Mouse (Mus musculus) stomach, embryonic 16.5 days (tissue): ENCODE measurements around the gene Kcnd1. TPM values are rescaled to one million over a fixed set of nuclear protein-coding genes. Genes with fewer than 3 reads are reported as not detected.

ENCODE experiments used
- ATAC-seq: fragments of 200-750 bp; cut with Nextera tagmentation; 2 replicates; pipeline ENCODE4 v1.8.0; 2017; ENCODE audit warnings: moderate number of reproducible peaks, moderate TSS enrichment; ENCODE audit not compliant: insufficient read depth, low FRiP score
- H3K27ac ChIP-seq: fragments of 300-500 bp; sonication (generic); 2 replicates; pipeline ENCODE4 v1.5.1; 2014; ENCODE audit warnings: low read length
- H3K27me3 ChIP-seq: fragments of 300-500 bp; sonication (generic); 2 replicates; pipeline ENCODE4 v1.6.1; 2014; ENCODE audit warnings: low read length, control low read depth, mixed read lengths; ENCODE audit not compliant: control insufficient read depth, insufficient read depth
- H3K36me3 ChIP-seq: fragments of 300-500 bp; sonication (generic); 2 replicates; pipeline ENCODE4 v1.6.1; 2014; ENCODE audit warnings: low read length; ENCODE audit not compliant: control insufficient read depth, insufficient read depth
- H3K4me1 ChIP-seq: fragments of 300-500 bp; sonication (generic); 2 replicates; pipeline ENCODE4 v1.6.1; 2014; ENCODE audit warnings: low read length, control low read depth, mixed read lengths; ENCODE audit not compliant: control insufficient read depth, insufficient read depth
- H3K4me2 ChIP-seq: fragments of 300-500 bp; sonication (generic); 2 replicates; pipeline ENCODE4 v1.6.1; 2014; ENCODE audit warnings: low read depth, low read length, mixed read lengths
- H3K4me3 ChIP-seq: fragments of 300-500 bp; sonication (generic); replicated peaks from 2 replicates; pipeline ENCODE4 v1.5.1; 2014; ENCODE audit warnings: mild to moderate bottlenecking, low read length
- H3K9ac ChIP-seq: fragments of 300-500 bp; sonication (generic); 2 replicates; pipeline ENCODE4 v1.6.1; 2014; ENCODE audit warnings: low read length
- H3K9me3 ChIP-seq: fragments of 300-500 bp; sonication (generic); replicated peaks from 2 replicates; pipeline ENCODE4 v1.6.1; 2016; ENCODE audit warnings: low read length, control low read depth; ENCODE audit not compliant: control insufficient read depth
- WGBS: fragments of 180-500 bp; shearing (Covaris S2); extraction: QIAGEN DNeasy Blood & Tissue Kit; methylation state at CpG from one replicate; pipeline ENCODE4 v1.1.7; 2014; 5-methylcytosine and 5-hydroxymethylcytosine counted together
- polyA plus RNA-seq: library from polyadenylated mRNA; unstranded; fragments of >200 nt; fragmentation: Nextera tagmentation; extraction: Ambion mirVana; gene quantifications from 2 replicates; pipeline ENCODE4 v1.2.1, GENCODE M21; 2015

The Kcnd1 gene
- polyA plus RNA-seq, 1 experiment from 2014 or later: 2.0 TPM

GRCm38 (mm10) chrX:7842318-7842717 lies 20.2 kb downstream of the Kcnd1 start:
- no peaks in the 10 kb centered on the region for H3K9me3 ChIP-seq
- H3K36me3 ChIP-seq: no peaks in the 10 kb centered on the region
- peak overlapping the region; percentile 90 for H3K9ac ChIP-seq
- H3K4me2 ChIP-seq: peak overlapping the region; percentile 62
- peak overlapping the region; percentile 88 for H3K27ac ChIP-seq
- peak overlapping the region; percentile 67 for H3K4me3 ChIP-seq
- H3K4me1 ChIP-seq: 0 out of 2 replicates have a peak, but pooled peaks cover 5% of the 10 kb centered on the region
- ATAC-seq: no peak
- 14% methylated on average over 37 of the region's 42 CpGs for WGBS
- no peaks in the 10 kb centered on the region for H3K27me3 ChIP-seq

DNA sequence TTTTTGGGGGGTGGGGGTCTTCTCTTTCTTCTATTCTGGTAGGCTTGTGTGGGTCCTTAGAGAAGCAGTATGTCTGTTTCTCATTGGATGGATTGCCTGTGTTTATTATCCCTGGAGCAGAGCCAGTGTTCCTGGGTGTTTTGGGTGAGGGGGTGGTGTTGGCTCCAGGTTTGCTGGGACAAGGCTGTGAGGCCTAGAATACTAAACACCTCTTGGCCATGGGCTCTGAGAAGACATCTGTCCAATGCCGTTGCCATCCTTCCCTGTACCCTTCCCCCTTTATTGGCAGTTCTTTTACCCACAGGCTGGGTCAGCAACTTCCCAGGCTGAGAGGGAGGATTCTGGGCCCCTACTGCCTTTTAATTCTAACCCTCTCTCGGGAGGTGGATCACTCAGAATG lies 25.8 kb downstream of the Kcnd1 start:
- Histone ChIP-seq H3K36me3 (no peaks in the 10 kb centered on the region), H3K9me3 (no peaks in the 10 kb centered on the region), H3K27me3 (no peaks in the 10 kb centered on the region), H3K9ac (no peak overlapping the region), H3K4me1 (0 out of 2 replicates have a peak, but pooled peaks cover 5% of the 10 kb centered on the region), H3K4me3 (no peak overlapping the region), H3K4me2 (no peak overlapping the region), H3K27ac (no peak overlapping the region)
- ATAC-seq: no peak
- WGBS: 70% methylated on average over 2 of the region's 2 CpGs

- Histone ChIP-seq H3K27me3 (no peaks in the 10 kb centered on the region), H3K4me1 (no peaks in the 10 kb centered on the region), H3K27ac (no peak overlapping the region), H3K9me3 (no peaks in the 10 kb centered on the region), H3K9ac (no peak overlapping the region), H3K4me3 (no peak overlapping the region), H3K4me2 (no peak overlapping the region), H3K36me3 (no peaks in the 10 kb centered on the region)
- WGBS: 48% methylated on average over 2 of the region's 2 CpGs
- no peak for ATAC-seq
Observed at GRCm38 (mm10) chrX:7854578-7854977, 32.5 kb downstream of the Kcnd1 start.

DNA sequence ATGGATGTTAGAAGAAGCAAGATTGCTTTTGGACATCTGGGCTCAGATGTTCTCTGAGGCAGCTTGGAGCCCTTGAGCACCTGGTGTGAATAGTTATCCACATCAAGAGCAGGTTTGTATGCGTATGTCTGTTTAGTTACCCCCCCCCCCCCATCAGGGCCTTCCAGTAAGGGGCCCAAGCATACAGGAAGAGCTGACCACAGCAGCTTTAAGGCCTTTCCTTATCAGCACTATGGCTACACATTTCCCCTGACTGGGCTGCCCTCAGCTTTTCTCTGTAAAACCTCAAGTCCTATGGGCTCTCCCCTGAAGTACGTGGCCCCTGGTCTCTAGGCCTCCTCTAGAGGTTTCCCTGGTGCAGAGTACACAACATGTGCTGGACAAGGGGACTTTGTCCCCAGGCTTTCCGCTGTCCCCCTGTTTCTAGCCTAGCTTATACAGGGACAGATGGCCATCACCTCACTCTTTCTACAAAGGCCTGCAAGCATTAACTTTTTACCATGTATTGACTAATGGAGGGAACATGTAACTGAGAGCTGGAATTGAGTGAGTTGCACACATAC lies 37.2 kb downstream of the Kcnd1 start:
- H3K27me3 ChIP-seq: no peaks in the 10 kb centered on the region
- H3K4me1 ChIP-seq: no peaks in the 10 kb centered on the region
- no peak for ATAC-seq
- H3K27ac ChIP-seq: no peak overlapping the region
- no peaks in the 10 kb centered on the region for H3K36me3 ChIP-seq
- no peak overlapping the region for H3K4me3 ChIP-seq
- 67% methylated on average over 3 of the region's 3 CpGs for WGBS
- no peak overlapping the region for H3K4me2 ChIP-seq
- H3K9me3 ChIP-seq: no peaks in the 10 kb centered on the region
- H3K9ac ChIP-seq: no peak overlapping the region

- H3K27ac ChIP-seq: no peak overlapping the region
- ATAC-seq: no peak
- WGBS: 79% methylated on average over 1 of the region's 1 CpGs
- H3K4me1 ChIP-seq: no peaks in the 10 kb centered on the region
- H3K9me3 ChIP-seq: no peaks in the 10 kb centered on the region
- H3K4me3 ChIP-seq: no peak overlapping the region
- H3K27me3 ChIP-seq: no peaks in the 10 kb centered on the region
- no peaks in the 10 kb centered on the region for H3K36me3 ChIP-seq
- H3K9ac ChIP-seq: no peak overlapping the region
- no peak overlapping the region for H3K4me2 ChIP-seq
Observed at GRCm38 (mm10) chrX:7863181-7863580, 41.1 kb downstream of the Kcnd1 start.

DNA sequence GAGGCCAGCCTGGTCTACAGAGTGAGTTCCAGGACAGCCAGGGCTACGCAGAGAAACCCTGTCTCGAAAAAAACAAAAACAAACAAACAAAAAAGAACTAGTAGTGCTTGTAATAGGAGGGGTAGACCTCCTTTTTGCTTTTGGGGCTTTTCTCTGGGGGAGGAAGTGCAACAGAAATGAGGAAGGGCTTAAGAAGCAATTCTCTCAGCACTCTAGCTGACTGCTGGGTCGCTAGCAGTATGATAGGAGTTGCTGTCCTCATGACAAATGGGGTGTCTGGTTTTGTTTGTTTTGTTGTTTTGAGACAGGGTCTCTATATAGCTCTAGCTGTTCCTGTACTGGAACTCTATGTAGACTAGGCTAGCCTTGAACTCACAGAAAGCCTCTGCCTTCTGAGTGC lies 42.5 kb downstream of the Kcnd1 start:
- no peaks in the 10 kb centered on the region for H3K36me3 ChIP-seq
- H3K9me3 ChIP-seq: no peaks in the 10 kb centered on the region
- WGBS: 73% methylated on average over 3 of the region's 3 CpGs
- H3K27me3 ChIP-seq: no peaks in the 10 kb centered on the region
- H3K4me1 ChIP-seq: no peaks in the 10 kb centered on the region
- H3K9ac ChIP-seq: no peak overlapping the region
- H3K27ac ChIP-seq: no peak overlapping the region
- H3K4me3 ChIP-seq: no peak overlapping the region
- ATAC-seq: no peak
- no peak overlapping the region for H3K4me2 ChIP-seq

- WGBS: 55% methylated on average over 2 of the region's 2 CpGs
- Histone ChIP-seq H3K27ac (no peak overlapping the region), H3K4me3 (no peak overlapping the region), H3K27me3 (no peaks in the 10 kb centered on the region), H3K4me2 (no peak overlapping the region), H3K36me3 (no peaks in the 10 kb centered on the region), H3K4me1 (no peaks in the 10 kb centered on the region), H3K9me3 (no peaks in the 10 kb centered on the region), H3K9ac (no peak overlapping the region)
- no peak for ATAC-seq
Observed at GRCm38 (mm10) chrX:7865343-7865742, 43.3 kb downstream of the Kcnd1 start.

DNA sequence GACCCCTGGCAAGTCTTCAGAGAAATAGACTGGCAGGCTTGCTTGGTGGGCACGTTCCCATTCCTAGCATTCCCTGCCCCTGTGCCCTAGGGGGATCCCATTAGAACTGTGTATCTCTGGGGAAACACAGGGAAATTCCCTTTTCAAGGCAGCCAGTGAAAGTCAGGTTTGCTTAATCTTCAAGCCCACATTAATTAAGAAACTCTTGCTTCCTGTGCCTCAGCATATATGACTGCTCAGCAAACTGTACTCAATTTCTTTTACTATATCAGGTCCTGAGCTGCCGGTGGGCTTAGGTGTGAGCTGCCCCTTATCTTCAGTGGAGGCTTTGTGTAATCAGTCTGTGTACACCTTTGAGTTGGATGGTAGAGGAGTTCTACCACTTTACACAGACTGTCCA lies 43.7 kb downstream of the Kcnd1 start:
- 66% methylated on average over 2 of the region's 2 CpGs for WGBS
- H3K4me2 ChIP-seq: no peak overlapping the region
- no peak overlapping the region for H3K9ac ChIP-seq
- no peak for ATAC-seq
- H3K4me3 ChIP-seq: no peak overlapping the region
- no peaks in the 10 kb centered on the region for H3K27me3 ChIP-seq
- no peaks in the 10 kb centered on the region for H3K4me1 ChIP-seq
- H3K27ac ChIP-seq: no peak overlapping the region
- no peaks in the 10 kb centered on the region for H3K9me3 ChIP-seq
- no peaks in the 10 kb centered on the region for H3K36me3 ChIP-seq

DNA sequence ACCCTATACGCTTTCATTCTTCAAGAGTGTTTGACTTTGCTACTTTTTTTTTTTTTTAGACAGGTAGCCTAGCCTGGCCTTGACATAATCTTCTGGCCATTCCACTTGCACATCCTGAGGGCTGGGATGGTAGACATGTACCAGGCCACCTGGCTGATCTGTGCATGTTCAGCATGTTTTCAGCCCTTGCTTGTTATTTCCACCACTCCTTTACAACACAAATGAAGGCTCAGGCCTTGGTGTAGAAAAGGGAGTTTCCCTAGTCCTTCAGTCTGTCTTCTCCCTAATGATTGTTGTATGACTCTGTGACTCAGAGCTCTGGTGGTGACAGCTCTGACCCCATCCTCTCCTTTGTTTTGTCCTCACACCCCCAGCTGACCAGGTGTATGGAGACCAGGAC lies 45.1 kb downstream of the Kcnd1 start:
- Histone ChIP-seq H3K27me3 (no peaks in the 10 kb centered on the region), H3K9ac (no peak overlapping the region), H3K9me3 (no peaks in the 10 kb centered on the region), H3K4me2 (no peak overlapping the region), H3K27ac (no peak overlapping the region), H3K4me1 (no peaks in the 10 kb centered on the region), H3K4me3 (no peak overlapping the region), H3K36me3 (no peaks in the 10 kb centered on the region)
- no peak for ATAC-seq
- 89% methylated on average over 1 of the region's 1 CpGs for WGBS

DNA sequence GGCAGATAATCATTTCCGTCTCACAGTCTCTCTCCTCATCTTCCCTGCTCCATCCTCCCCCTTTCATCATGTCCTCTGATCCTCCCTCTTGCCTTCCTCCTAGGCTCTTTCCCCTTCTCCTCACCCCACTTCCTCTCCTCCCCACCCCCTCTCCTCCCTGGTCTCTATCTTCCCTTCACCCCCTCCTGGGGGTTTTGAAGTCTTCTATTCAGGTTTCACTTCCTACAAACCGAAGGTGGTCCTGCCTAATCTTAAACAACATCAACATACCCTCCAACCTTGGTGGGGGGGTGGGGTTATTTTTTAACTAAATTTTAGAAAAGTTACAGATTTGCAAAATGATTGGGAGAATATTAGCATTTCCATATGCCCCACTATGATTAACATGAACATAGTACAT lies 46.4 kb downstream of the Kcnd1 start:
- Histone ChIP-seq H3K9ac (no peak overlapping the region), H3K27ac (no peak overlapping the region), H3K9me3 (no peaks in the 10 kb centered on the region), H3K4me1 (no peaks in the 10 kb centered on the region), H3K36me3 (no peaks in the 10 kb centered on the region), H3K4me3 (no peak overlapping the region), H3K27me3 (no peaks in the 10 kb centered on the region), H3K4me2 (no peak overlapping the region)
- ATAC-seq: no peak
- 56% methylated on average over 2 of the region's 2 CpGs for WGBS
